Mouse (Mus musculus) kidney, adult 2 months (tissue): ENCODE data around the gene Atp1b2.

Experiments
- CTCF ChIP-seq: fragments of 200-500 bp; conservative IDR thresholded peaks from 2 replicates; pipeline ENCODE4 v1.5.1; 2011; ENCODE audit warnings: low read depth, mild to moderate bottlenecking, control low read depth, low read length, moderate library complexity, mixed read lengths; ENCODE audit not compliant: insufficient read depth, insufficient read length
- POLR2A ChIP-seq: fragments of 200-500 bp; IDR thresholded peaks from one replicate; pipeline ENCODE4 v1.6.1; 2011; ENCODE audit warnings: low read depth, low read length, control low read depth

DNA sequence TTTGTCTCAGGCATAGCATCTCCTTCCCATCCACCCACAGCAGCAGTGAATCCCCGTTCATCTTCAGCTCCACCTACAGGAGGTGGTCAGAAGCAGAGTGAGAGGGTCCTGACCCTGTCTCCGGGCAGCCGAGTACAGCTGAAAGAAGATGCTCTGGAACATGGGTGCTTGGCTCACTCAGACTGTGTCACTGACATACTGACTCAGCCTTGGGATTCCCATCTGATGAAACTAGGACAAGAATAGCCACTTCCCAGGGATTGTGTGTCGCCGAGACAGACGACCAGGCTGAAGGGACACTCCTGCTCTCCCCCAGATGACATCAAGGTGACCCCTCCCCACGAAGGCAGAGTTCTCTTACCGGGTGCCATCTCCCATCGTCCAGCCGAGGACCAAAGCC is 11.0 kb upstream of the Atp1b2 start:
- TF ChIP-seq POLR2A = no peak
- TF ChIP-seq CTCF = no peak
